Mouse (Mus musculus): ENCODE results near the gene Gm13693. TPM values are rescaled to one million over a fixed set of nuclear protein-coding genes. Genes with fewer than 3 reads are reported as not detected.
"Not testable (repeated sequence)": the region's sequence is repeated elsewhere in the genome, so short reads cannot be mapped to it uniquely, and the experiment has no call there.

Gene Gm13693
- polyA plus RNA-seq (2012; fragmentation: generic; extraction: Trizol): not detected

GRCm38 (mm10) chr2:83961203-83961602 is at the start of gene Gm13693:
Gene Gm13693, plus strand, starts transcription at chr2:83961503.
- H3K4me2 ChIP-seq (ENCODE audit: low read depth); H3K79me2 ChIP-seq (ENCODE audit: control insufficient read depth, insufficient read depth); H3ac ChIP-seq (ENCODE audit: control insufficient read depth, insufficient read length); H3K27me3 ChIP-seq (ENCODE audit: control insufficient read depth, insufficient read depth, insufficient read length); H3K36me3 ChIP-seq (ENCODE audit: control insufficient read depth, insufficient read depth); H3K4me3 ChIP-seq: not testable (repeated sequence)

GRCm38 (mm10) chr2:83929478-83930088 is 31.7 kb upstream of the Gm13693 start:
- no peaks in the 10 kb centered on the region for H3K36me3 ChIP-seq (ENCODE audit: control insufficient read depth, insufficient read depth)
- H3K27me3 ChIP-seq (ENCODE audit: control insufficient read depth, insufficient read depth, insufficient read length): no peaks in the 10 kb centered on the region
- H3K4me3 ChIP-seq: no peak overlapping the region
- TF ChIP-seq MAX (IDR thresholded peaks at IDR 0.05; ENCODE audit: low read depth) (no peak), SRF (IDR thresholded peaks at IDR 0.05; ENCODE audit: control insufficient read depth, insufficient read length, low read depth) (no peak), USF1 (IDR thresholded peaks at IDR 0.05; ENCODE audit: low read depth) (no peak), TCF12 (IDR thresholded peaks at IDR 0.05; ENCODE audit: insufficient read depth, poor library complexity, severe bottlenecking) (no peak), REST (IDR thresholded peaks at IDR 0.05; ENCODE audit: insufficient read depth, insufficient read length) (no peak), E2F4 (IDR thresholded peaks at IDR 0.05; ENCODE audit: insufficient read depth) (no peak), CEBPB (IDR thresholded peaks at IDR 0.05; ENCODE audit: insufficient read depth, poor library complexity, severe bottlenecking) (no peak), POLR2A (IDR thresholded peaks at IDR 0.05; ENCODE audit: insufficient read length, low read depth) (no peak), TCF3 (IDR thresholded peaks at IDR 0.05; ENCODE audit: insufficient read length, low read depth) (no peak), POLR2AphosphoS2 (IDR thresholded peaks at IDR 0.05; ENCODE audit: insufficient read length, low read depth) (no peak), MYOG (IDR thresholded peaks at IDR 0.05; ENCODE audit: control insufficient read depth in 1 of 3, insufficient read depth in 1 of 3, insufficient read length in 2 of 3, low read depth in 2 of 3) (no peak), MYOD1 (IDR thresholded peaks at IDR 0.05; ENCODE audit: control insufficient read depth in 1 of 3, insufficient read length in 2 of 3, low read depth in 2 of 3) (no peak)
- H3K4me2 ChIP-seq (ENCODE audit: low read depth): no peak overlapping the region
- H3ac ChIP-seq (ENCODE audit: control insufficient read depth, insufficient read length): no peak overlapping the region
- H3K79me2 ChIP-seq (ENCODE audit: control insufficient read depth, insufficient read depth): no peaks in the 10 kb centered on the region

- Histone ChIP-seq H3K4me2 (ENCODE audit: low read depth) (peak within 1 kb of the TSS; percentile 50), H3K79me2 (ENCODE audit: control insufficient read depth, insufficient read depth) (no peaks in the 10 kb centered on the region), H3K36me3 (ENCODE audit: control insufficient read depth, insufficient read depth) (no peaks in the 10 kb centered on the region), H3K4me3 (no peak within 1 kb of the TSS), H3ac (ENCODE audit: control insufficient read depth, insufficient read length) (no peak within 1 kb of the TSS), H3K27me3 (ENCODE audit: control insufficient read depth, insufficient read depth, insufficient read length) (no peaks in the 10 kb centered on the region)
- TF ChIP-seq USF1 (IDR thresholded peaks at IDR 0.05; ENCODE audit: low read depth) (no peak), TCF12 (IDR thresholded peaks at IDR 0.05; ENCODE audit: insufficient read depth, poor library complexity, severe bottlenecking) (no peak), TCF3 (IDR thresholded peaks at IDR 0.05; ENCODE audit: insufficient read length, low read depth) (no peak), E2F4 (IDR thresholded peaks at IDR 0.05; ENCODE audit: insufficient read depth) (no peak), MAX (IDR thresholded peaks at IDR 0.05; ENCODE audit: low read depth) (no peak), MYOG (IDR thresholded peaks at IDR 0.05; ENCODE audit: control insufficient read depth in 1 of 3, insufficient read depth in 1 of 3, insufficient read length in 2 of 3, low read depth in 2 of 3) (no peak), CEBPB (IDR thresholded peaks at IDR 0.05; ENCODE audit: insufficient read depth, poor library complexity, severe bottlenecking) (no peak)
Observed at GRCm38 (mm10) chr2:83940931-83941361, 20.4 kb upstream of the Gm13693 start, which contains the start of gene Zswim2. Gene Zswim2, minus strand, starts transcription at chr2:83941228.

- TF ChIP-seq MYOG (IDR thresholded peaks at IDR 0.05; ENCODE audit: control insufficient read depth in 1 of 3, insufficient read depth in 1 of 3, insufficient read length in 2 of 3, low read depth in 2 of 3) (no peak), CEBPB (IDR thresholded peaks at IDR 0.05; ENCODE audit: insufficient read depth, poor library complexity, severe bottlenecking) (no peak), USF1 (IDR thresholded peaks at IDR 0.05; ENCODE audit: low read depth) (no peak), TCF3 (IDR thresholded peaks at IDR 0.05; ENCODE audit: insufficient read length, low read depth) (no peak), REST (IDR thresholded peaks at IDR 0.05; ENCODE audit: insufficient read depth, insufficient read length) (no peak), POLR2A (IDR thresholded peaks at IDR 0.05; ENCODE audit: insufficient read length, low read depth) (no peak), POLR2AphosphoS2 (IDR thresholded peaks at IDR 0.05; ENCODE audit: insufficient read length, low read depth) (no peak), MYOD1 (IDR thresholded peaks at IDR 0.05; ENCODE audit: control insufficient read depth in 1 of 3, insufficient read length in 2 of 3, low read depth in 2 of 3) (no peak), TCF12 (IDR thresholded peaks at IDR 0.05; ENCODE audit: insufficient read depth, poor library complexity, severe bottlenecking) (no peak), MAX (IDR thresholded peaks at IDR 0.05; ENCODE audit: low read depth) (no peak), E2F4 (IDR thresholded peaks at IDR 0.05; ENCODE audit: insufficient read depth) (no peak), SRF (IDR thresholded peaks at IDR 0.05; ENCODE audit: control insufficient read depth, insufficient read length, low read depth) (no peak)
Observed at GRCm38 (mm10) chr2:83941378-83941777, 19.9 kb upstream of the Gm13693 start.

GRCm38 (mm10) chr2:83941792-83942191 is 19.5 kb upstream of the Gm13693 start:
- TF ChIP-seq CEBPB (IDR thresholded peaks at IDR 0.05; ENCODE audit: insufficient read depth, poor library complexity, severe bottlenecking): no peak
- TF ChIP-seq REST (IDR thresholded peaks at IDR 0.05; ENCODE audit: insufficient read depth, insufficient read length): no peak
- no peak for TF ChIP-seq MYOD1 (IDR thresholded peaks at IDR 0.05; ENCODE audit: control insufficient read depth in 1 of 3, insufficient read length in 2 of 3, low read depth in 2 of 3)
- TF ChIP-seq POLR2A (IDR thresholded peaks at IDR 0.05; ENCODE audit: insufficient read length, low read depth): no peak
- no peak overlapping the region for H3K4me3 ChIP-seq
- H3ac ChIP-seq (ENCODE audit: control insufficient read depth, insufficient read length): no peak overlapping the region
- no peaks in the 10 kb centered on the region for H3K36me3 ChIP-seq (ENCODE audit: control insufficient read depth, insufficient read depth)
- H3K4me2 ChIP-seq (ENCODE audit: low read depth): peak overlapping the region; percentile 50
- no peaks in the 10 kb centered on the region for H3K79me2 ChIP-seq (ENCODE audit: control insufficient read depth, insufficient read depth)
- H3K27me3 ChIP-seq (ENCODE audit: control insufficient read depth, insufficient read depth, insufficient read length): no peaks in the 10 kb centered on the region

More at GRCm38 (mm10) chr2:83941378-83941777, 19.9 kb upstream of the Gm13693 start:
- Histone ChIP-seq H3ac (ENCODE audit: control insufficient read depth, insufficient read length) (no peak overlapping the region), H3K4me3 (no peak overlapping the region), H3K79me2 (ENCODE audit: control insufficient read depth, insufficient read depth) (no peaks in the 10 kb centered on the region), H3K27me3 (ENCODE audit: control insufficient read depth, insufficient read depth, insufficient read length) (no peaks in the 10 kb centered on the region), H3K36me3 (ENCODE audit: control insufficient read depth, insufficient read depth) (no peaks in the 10 kb centered on the region), H3K4me2 (ENCODE audit: low read depth) (peak overlapping the region; percentile 50)

- H3ac ChIP-seq (ENCODE audit: control insufficient read depth, insufficient read length); H3K27me3 ChIP-seq (ENCODE audit: control insufficient read depth, insufficient read depth, insufficient read length); H3K36me3 ChIP-seq (ENCODE audit: control insufficient read depth, insufficient read depth); H3K79me2 ChIP-seq (ENCODE audit: control insufficient read depth, insufficient read depth); H3K4me3 ChIP-seq; H3K4me2 ChIP-seq (ENCODE audit: low read depth): not testable (repeated sequence)
Observed at GRCm38 (mm10) chr2:83955393-83955792, 5.9 kb upstream of the Gm13693 start, which contains the start of gene Gm13698. Gene Gm13698, plus strand, starts transcription at chr2:83955693.

- H3K79me2 ChIP-seq (ENCODE audit: control insufficient read depth, insufficient read depth); H3K4me2 ChIP-seq (ENCODE audit: low read depth); H3K36me3 ChIP-seq (ENCODE audit: control insufficient read depth, insufficient read depth); H3K27me3 ChIP-seq (ENCODE audit: control insufficient read depth, insufficient read depth, insufficient read length); H3ac ChIP-seq (ENCODE audit: control insufficient read depth, insufficient read length); H3K4me3 ChIP-seq: not testable (repeated sequence)
Observed at GRCm38 (mm10) chr2:83967013-83967412, 5.7 kb downstream of the Gm13693 start, which contains the start of gene Gm13695. Gene Gm13695, plus strand, starts transcription at chr2:83967313.

GRCm38 (mm10) chr2:83972823-83973222 is 11.5 kb downstream of the Gm13693 start, which contains the start of gene Gm13696:
Gene Gm13696, plus strand, starts transcription at chr2:83973123.
- not testable (repeated sequence) for H3K79me2 ChIP-seq (ENCODE audit: control insufficient read depth, insufficient read depth); H3K36me3 ChIP-seq (ENCODE audit: control insufficient read depth, insufficient read depth); H3K27me3 ChIP-seq (ENCODE audit: control insufficient read depth, insufficient read depth, insufficient read length); H3K4me3 ChIP-seq; H3ac ChIP-seq (ENCODE audit: control insufficient read depth, insufficient read length); H3K4me2 ChIP-seq (ENCODE audit: low read depth)
